Mouse (Mus musculus): Measurements from ENCODE around the gene Atp23.
"Not testable (repeated sequence)": the region's sequence is repeated elsewhere in the genome, so short reads cannot be mapped to it uniquely, and the experiment has no call there.

Atp23 gene

GRCm38 (mm10) chr10:126826982-126827381 lies 74.2 kb downstream of the Atp23 start:
- CTCF ChIA-PET = no interaction called here

- CTCF ChIA-PET = not testable (repeated sequence)
Observed at GRCm38 (mm10) chr10:126826216-126826615, 74.9 kb downstream of the Atp23 start.

GRCm38 (mm10) chr10:126822418-126822817 lies 78.7 kb downstream of the Atp23 start:
- CTCF ChIA-PET = no interaction called here
